In genomic region chr2:22294447-22294738, GRCm38 (mm10) we compare ENCODE assay signal across 19 mouse cellular contexts.
DNase-seq lines count a peak whose midpoint lies in the region; ATAC-seq lines count a peak whose summit lies in the region.
"Had no signal": no experiment of that assay in that cellular context is flagged by ENCODE, and none has a peak within 500 bp of the region (broad histone marks: within the 10 kb centered on the region; RNA-seq: fewer than 3 reads in every experiment).

No protein-coding gene starts in this region.

- no peak overlapping the region for H3K4me2 ChIP-seq in neural tube, embryonic 13.5 days
- 0 out of 2 replicates have a peak overlapping the region, but pooled peaks have one; percentile 8 for H3K4me2 ChIP-seq in forebrain, embryonic 15.5 days (replicated peaks)
- no peak overlapping the region for H3K4me2 ChIP-seq in midbrain, embryonic 14.5 days (ENCODE audit: low read length)
- H3K4me2 ChIP-seq: embryonic facial prominence, embryonic 13.5 days; heart, embryonic 15.5 days; kidney, embryonic 15.5 days; limb, embryonic 12.5 days; liver, embryonic 12.5 days had no signal

- H3K27me3 ChIP-seq in neural tube, embryonic 13.5 days, result no peaks in the 10 kb centered on the region
- H3K27me3 ChIP-seq in forebrain, embryonic 15.5 days, result no peaks in the 10 kb centered on the region
- H3K27me3 ChIP-seq in midbrain, embryonic 14.5 days (ENCODE audit: control insufficient read depth, insufficient read depth, low read length), result no peaks in the 10 kb centered on the region
- H3K27me3 ChIP-seq: embryonic facial prominence, embryonic 13.5 days; heart, embryonic 15.5 days; kidney, embryonic 15.5 days; limb, embryonic 12.5 days; liver, embryonic 12.5 days had no signal

- H3K4me1 ChIP-seq in neural tube, embryonic 13.5 days (replicated peaks), result no peaks in the 10 kb centered on the region
- peaks cover 24% of the 10 kb centered on the region for H3K4me1 ChIP-seq in forebrain, embryonic 15.5 days
- peaks cover 9% of the 10 kb centered on the region; the same call in 1 of the 2 replicates for H3K4me1 ChIP-seq in midbrain, embryonic 14.5 days (ENCODE audit: control insufficient read depth, insufficient read depth, low read length)
- H3K4me1 ChIP-seq: embryonic facial prominence, embryonic 13.5 days; heart, embryonic 15.5 days; kidney, embryonic 15.5 days; limb, embryonic 12.5 days; liver, embryonic 12.5 days had no signal

- no peak overlapping the region for H3K9ac ChIP-seq in neural tube, embryonic 13.5 days
- H3K9ac ChIP-seq in forebrain, embryonic 15.5 days (replicated peaks), result no peak overlapping the region
- H3K9ac ChIP-seq in midbrain, embryonic 14.5 days (replicated peaks; ENCODE audit: low read length), result no peak overlapping the region
- H3K9ac ChIP-seq: embryonic facial prominence, embryonic 13.5 days; heart, embryonic 15.5 days; kidney, embryonic 15.5 days; limb, embryonic 12.5 days; liver, embryonic 12.5 days had no signal

- H3K9me3 ChIP-seq in neural tube, embryonic 13.5 days, result no peaks in the 10 kb centered on the region
- H3K9me3 ChIP-seq in forebrain, embryonic 15.5 days, result no peaks in the 10 kb centered on the region
- H3K9me3 ChIP-seq in midbrain, embryonic 14.5 days (ENCODE audit: control insufficient read depth, low read length), result no peaks in the 10 kb centered on the region
- H3K9me3 ChIP-seq: embryonic facial prominence, embryonic 13.5 days; heart, embryonic 15.5 days; kidney, embryonic 15.5 days; limb, embryonic 12.5 days; liver, embryonic 12.5 days had no signal

- peak overlapping the region; percentile 83 for H3K27ac ChIP-seq in neural tube, embryonic 13.5 days (replicated peaks)
- peak overlapping the region; percentile 91 for H3K27ac ChIP-seq in forebrain, embryonic 15.5 days (replicated peaks)
- H3K27ac ChIP-seq in midbrain, embryonic 14.5 days (replicated peaks; ENCODE audit: low read depth, low read length), result peak overlapping the region; percentile 63; the same call in 1 of the 2 replicates
- H3K27ac ChIP-seq: embryonic facial prominence, embryonic 13.5 days; heart, embryonic 15.5 days; kidney, embryonic 15.5 days; limb, embryonic 12.5 days; liver, embryonic 12.5 days had no signal

- no peak for ATAC-seq in neural tube, embryonic 13.5 days (ENCODE audit: low read depth)
- ATAC-seq in forebrain, embryonic 15.5 days (replicated peaks), result no peak
- no peak for ATAC-seq in midbrain, embryonic 14.5 days (ENCODE audit: low FRiP score, low TSS enrichment)
- no peak for ATAC-seq in monocyte, adult 5-6 weeks (replicated peaks; ENCODE audit: insufficient number of reproducible peaks, low FRiP score, low TSS enrichment, poor library complexity, severe bottlenecking)
- ATAC-seq: intestine, postnatal 0 days; liver, embryonic 12.5 days had no signal

- no peak for DNase-seq in neural tube, embryonic 10.5 days (ENCODE audit: extremely low spot score, low spot score)
- DNase-seq in midbrain, embryonic 14.5 days, result no peak
- no peak for DNase-seq in adrenal gland, postnatal 36 days
- DNase-seq in natural killer cell, adult 2 months (ENCODE audit: low spot score in 2 of 2), result no peak
- DNase-seq: adrenal gland, postnatal 25 days; cerebellum, adult 18-20 months; gastrocnemius, postnatal 25 days; lung, adult 2 months; lung, postnatal 36 days; thymus, postnatal 14 days had no signal

- WGBS in neural tube, embryonic 13.5 days, result 14% methylated on average over 2 of the region's 2 CpGs
- whole genome bisulfite sequencing in forebrain, embryonic 15.5 days, result 3% methylated on average over 2 of the region's 2 CpGs
- WGBS in midbrain, embryonic 14.5 days, result 5% methylated on average over 2 of the region's 2 CpGs

- no peaks in the 10 kb centered on the region for H3K36me3 ChIP-seq in neural tube, embryonic 13.5 days
- H3K36me3 ChIP-seq in forebrain, embryonic 15.5 days, result no peaks in the 10 kb centered on the region
- no peaks in the 10 kb centered on the region for H3K36me3 ChIP-seq in midbrain, embryonic 14.5 days (ENCODE audit: control insufficient read depth, insufficient read depth, low read length)
- H3K36me3 ChIP-seq: embryonic facial prominence, embryonic 13.5 days; heart, embryonic 15.5 days; kidney, embryonic 15.5 days; limb, embryonic 12.5 days; liver, embryonic 12.5 days had no signal

- H3K4me3 ChIP-seq in neural tube, embryonic 13.5 days, result no peak overlapping the region
- H3K4me3 ChIP-seq in forebrain, embryonic 15.5 days, result no peak overlapping the region
- no peak overlapping the region for H3K4me3 ChIP-seq in midbrain, embryonic 14.5 days (replicated peaks; ENCODE audit: low read depth, low read length)
- H3K4me3 ChIP-seq: embryonic facial prominence, embryonic 13.5 days; heart, embryonic 15.5 days; kidney, embryonic 15.5 days; limb, embryonic 12.5 days; liver, embryonic 12.5 days had no signal
